Comparison of ENCODE assay signal across 11 mouse cellular contexts in the genomic region with DNA sequence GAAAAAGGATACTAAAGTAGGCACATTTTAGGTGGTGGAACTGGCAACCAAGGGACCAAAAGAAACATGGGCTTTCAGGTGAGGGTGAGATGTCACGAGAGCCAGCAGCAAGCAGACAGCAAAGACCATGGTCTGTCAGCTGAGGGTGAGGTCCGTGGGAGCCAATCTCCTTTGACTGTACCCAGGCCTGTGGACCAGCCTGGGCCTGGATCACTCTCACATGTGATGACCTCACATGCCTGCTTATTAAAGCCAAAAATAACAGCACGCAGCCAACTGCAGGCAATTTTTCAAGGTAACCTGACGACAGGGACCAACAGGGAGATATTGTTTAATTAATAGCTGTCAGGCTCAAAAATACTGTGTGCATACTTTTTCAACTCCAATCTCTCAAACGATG. TPM values are rescaled to one million over a fixed set of nuclear protein-coding genes. Genes with fewer than 3 reads are reported as not detected.
A peak's percentile ranks its signal among the peaks of the same experiment; 100 is the strongest.
DNase-seq lines count a peak whose midpoint lies in the region; ATAC-seq lines count a peak whose summit lies in the region.
"Had no signal": no experiment of that assay in that cellular context is flagged by ENCODE, and none has a peak within 500 bp of the region (broad histone marks: within the 10 kb centered on the region; RNA-seq: fewer than 3 reads in every experiment).

No protein-coding gene starts in this region.

- H3K36me3 ChIP-seq in heart, embryonic 13.5 days, result peaks cover 27% of the 10 kb centered on the region

- DNase-seq in gastrocnemius, adult 8-10 months (ENCODE audit: low spot score in 2 of 2), result peak; percentile 10 to 13
- no peak for DNase-seq in gastrocnemius, postnatal 4 days (ENCODE audit: low spot score in 2 of 2)
- peak; percentile 13 for DNase-seq in ovary, adult 18-20 months (ENCODE audit: low spot score)
- no peak for DNase-seq in ovary, postnatal 10 days (ENCODE audit: low spot score)
- DNase-seq in right cerebral cortex, postnatal 14 days, result no peak
- no peak for DNase-seq in c-Kit-positive CD71-positive TER-119-positive erythroid progenitor cells, embryonic 14.5 days (ENCODE audit: low spot score)
- no peak for DNase-seq in spleen, adult 18-20 months
- DNase-seq: left cerebral cortex, postnatal 4 days; lung, postnatal 10 days had no signal

- no peak overlapping the region for H3K4me3 ChIP-seq in heart, embryonic 13.5 days

- peak; percentile 65; the same call in 1 of the 2 replicates for ATAC-seq in heart, embryonic 13.5 days (ENCODE audit: extremely low read depth, insufficient number of reproducible peaks, low FRiP score, low TSS enrichment)

- H3K27ac ChIP-seq in heart, embryonic 13.5 days (replicated peaks), result peak overlapping the region; percentile 49
- H3K27ac ChIP-seq: kidney, postnatal 0 days had no signal

- peaks cover 35% of the 10 kb centered on the region for H3K4me1 ChIP-seq in heart, embryonic 13.5 days

- peak overlapping the region; percentile 30; the same call in 1 of the 2 replicates for H3K4me2 ChIP-seq in heart, embryonic 13.5 days

- H3K27me3 ChIP-seq in heart, embryonic 13.5 days (replicated peaks), result no peaks in the 10 kb centered on the region

- 22% methylated on average over 5 of the region's 5 CpGs for WGBS in heart, embryonic 13.5 days

- no peak overlapping the region for H3K9ac ChIP-seq in heart, embryonic 13.5 days

- no peaks in the 10 kb centered on the region for H3K9me3 ChIP-seq in heart, embryonic 13.5 days

RNA-seq across cellular contexts. Expression of a gene that starts 35.5 kb away (rescaled TPM):
- total RNA-seq in gastrocnemius, adult 8-10 months (2022), result 10 to 100 TPM; 26.8 to 31.5 (median 28.0) TPM
- total RNA-seq in gastrocnemius, postnatal 4 days (2021), result 100 to 1,000 TPM in 1 of 2 experiments, 10 to 100 TPM in 1; 90.1 to 109 TPM
- 134 and 142 TPM in 2 replicates for polyA plus RNA-seq in heart, embryonic 13.5 days (2015; fragmentation: Nextera tagmentation; extraction: Ambion mirVana)

Comparison
In these comparisons a context has a peak if more than half of its experiments do, and no peak if none do; other contexts are left out.
1. DNase-seq: peak in gastrocnemius, adult 8-10 months (2 of 2) and ovary, adult 18-20 months (single experiment); none in gastrocnemius, postnatal 4 days (0 of 2), ovary, postnatal 10 days (single experiment), right cerebral cortex, postnatal 14 days (single experiment), c-Kit-positive CD71-positive TER-119-positive erythroid progenitor cells, embryonic 14.5 days (single experiment) and spleen, adult 18-20 months (0 of 2).